Mouse (Mus musculus): ENCODE results near the gene Ccnk.

Ccnk gene

GRCm38 (mm10) chr12:108193878-108194277, 14.5 kb downstream of the Ccnk start:
- no peak for DNase-seq

DNA sequence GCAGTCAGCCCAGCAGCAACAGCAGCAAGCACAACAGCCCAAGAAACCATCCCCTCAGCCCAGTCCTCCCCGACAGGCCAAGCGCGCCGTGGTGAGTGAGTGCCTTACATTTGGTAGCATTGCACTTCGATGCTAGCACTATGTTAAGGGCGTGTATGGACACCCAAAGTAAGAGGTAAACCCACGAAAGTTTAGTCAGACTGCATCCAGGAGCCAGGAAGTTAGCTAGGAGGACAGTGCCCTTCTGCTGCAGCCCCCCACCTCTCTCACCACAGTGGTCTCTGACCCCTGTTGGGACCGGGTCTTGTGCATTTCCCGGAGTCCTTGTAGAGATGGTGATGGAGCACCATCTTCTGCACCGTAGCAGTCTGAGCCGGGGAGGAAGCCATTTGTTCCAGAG, 16.4 kb downstream of the Ccnk start:
- no peak for DNase-seq

- no peak for DNase-seq
Measured at GRCm38 (mm10) chr12:108198447-108198846, 19.1 kb downstream of the Ccnk start.

DNA sequence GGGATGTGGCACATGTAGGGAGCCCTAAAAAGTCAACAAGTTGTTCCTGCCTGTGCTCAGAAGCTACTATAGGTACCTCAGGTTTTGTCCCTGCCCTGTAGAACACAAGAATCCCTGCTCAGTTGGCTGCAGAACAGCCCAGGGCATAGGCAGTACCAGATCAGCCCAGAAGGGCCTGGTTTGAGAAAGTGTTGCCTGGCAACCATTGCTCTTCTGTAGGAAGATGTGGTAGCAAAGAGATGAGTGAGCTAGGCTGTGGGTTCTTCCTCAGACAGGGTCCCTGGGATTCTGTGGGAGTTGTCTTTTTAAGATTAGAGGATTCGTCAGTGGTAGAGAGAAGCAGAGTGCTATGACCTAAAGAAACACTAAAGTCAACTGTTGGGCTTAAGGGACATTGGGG, 20.7 kb downstream of the Ccnk start:
- DNase-seq: no peak

DNA sequence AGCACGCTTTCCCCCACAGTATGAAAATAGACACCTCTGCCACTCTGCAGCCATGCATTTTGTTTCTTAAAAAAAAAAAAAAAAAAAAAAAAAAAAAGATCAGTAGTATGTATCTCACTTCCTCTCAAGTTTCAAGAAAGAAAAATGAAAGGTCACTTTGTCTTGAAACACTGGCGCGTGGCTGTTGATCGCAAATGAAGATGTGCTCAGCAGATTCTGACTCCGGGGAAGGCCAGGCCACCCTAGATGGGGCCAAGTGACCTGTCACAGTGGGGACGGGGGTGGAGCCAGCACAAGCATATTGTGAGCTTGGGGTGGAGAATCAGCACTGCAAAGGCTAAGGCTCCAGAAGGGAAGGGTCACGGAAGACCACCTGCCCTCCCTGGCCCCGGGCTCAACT, 24.5 kb downstream of the Ccnk start:
- no peak for DNase-seq

- no peak for DNase-seq
Measured at GRCm38 (mm10) chr12:108204978-108205377, 25.6 kb downstream of the Ccnk start.

GRCm38 (mm10) chr12:108206641-108207040, 27.3 kb downstream of the Ccnk start:
- DNase-seq: peak; percentile 85

DNA sequence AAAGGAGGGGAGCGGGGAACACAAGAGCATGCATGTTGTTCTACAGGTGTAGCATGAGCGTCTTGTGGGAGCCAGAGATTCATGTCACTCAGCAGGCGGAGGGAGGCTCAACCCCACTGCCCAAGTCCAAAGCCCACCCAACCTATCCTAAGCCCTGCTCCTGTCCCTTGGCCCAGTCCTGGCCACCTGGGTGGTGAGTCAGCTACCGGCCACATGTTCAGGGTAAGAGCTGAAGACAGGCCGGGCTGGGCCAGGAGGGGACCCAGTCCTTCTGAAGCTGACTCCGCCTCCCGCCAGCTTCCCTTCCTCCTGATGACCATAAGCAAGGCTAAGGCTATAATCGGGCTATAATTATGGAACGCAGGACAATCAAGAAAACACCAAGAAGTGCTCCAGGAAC, 28.8 kb downstream of the Ccnk start:
- no peak for DNase-seq

- peak; percentile 86 for DNase-seq
Measured at GRCm38 (mm10) chr12:108208726-108209438, 29.5 kb downstream of the Ccnk start.

DNA sequence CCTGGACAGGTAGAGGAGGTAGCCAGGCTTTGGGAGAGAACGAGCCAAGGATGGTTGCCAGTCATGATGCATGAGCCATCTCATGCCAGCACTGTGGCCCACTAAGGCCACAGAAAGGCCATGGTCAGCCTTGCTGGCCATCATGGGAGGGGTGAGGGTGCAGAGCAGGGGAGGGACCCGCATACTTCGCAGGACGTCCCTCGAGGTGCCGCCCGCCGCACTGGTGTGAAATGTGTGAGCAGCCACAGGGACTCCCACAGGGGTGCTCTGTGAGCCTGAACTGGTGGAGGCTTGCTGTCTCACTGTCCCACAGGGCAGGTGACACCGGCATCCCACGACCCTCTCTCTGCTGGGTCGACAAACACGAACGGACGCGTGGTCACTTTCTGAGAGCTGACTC, 31.2 kb downstream of the Ccnk start:
- no peak for DNase-seq

DNA sequence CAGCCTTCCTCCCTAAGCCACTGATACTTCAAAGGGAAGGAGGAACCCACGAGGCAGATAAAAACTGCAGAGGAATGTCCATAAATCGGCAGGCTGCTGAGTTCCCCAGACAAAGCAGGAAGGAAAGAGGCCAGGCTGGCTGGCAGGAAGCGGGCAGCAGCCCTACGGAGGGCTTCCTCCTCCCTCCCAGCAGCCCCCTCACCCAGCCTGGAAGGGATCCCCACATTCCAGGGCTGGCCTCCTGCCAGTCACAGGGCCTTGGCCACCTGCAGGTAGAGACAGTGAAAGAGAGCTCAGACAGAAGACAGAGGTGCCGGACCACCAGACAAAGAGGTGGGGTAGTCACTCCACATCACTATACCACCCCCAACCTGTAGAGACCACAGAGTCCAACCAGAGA, 32.7 kb downstream of the Ccnk start:
- no peak for DNase-seq

- DNase-seq: no peak
Measured at GRCm38 (mm10) chr12:108212476-108212875, 33.1 kb downstream of the Ccnk start.

GRCm38 (mm10) chr12:108213090-108214041, 34.0 kb downstream of the Ccnk start:
- DNase-seq: no peak

GRCm38 (mm10) chr12:108215090-108215489, 35.7 kb downstream of the Ccnk start:
- DNase-seq: no peak

GRCm38 (mm10) chr12:108216611-108217370, 37.4 kb downstream of the Ccnk start:
- DNase-seq: no peak

DNA sequence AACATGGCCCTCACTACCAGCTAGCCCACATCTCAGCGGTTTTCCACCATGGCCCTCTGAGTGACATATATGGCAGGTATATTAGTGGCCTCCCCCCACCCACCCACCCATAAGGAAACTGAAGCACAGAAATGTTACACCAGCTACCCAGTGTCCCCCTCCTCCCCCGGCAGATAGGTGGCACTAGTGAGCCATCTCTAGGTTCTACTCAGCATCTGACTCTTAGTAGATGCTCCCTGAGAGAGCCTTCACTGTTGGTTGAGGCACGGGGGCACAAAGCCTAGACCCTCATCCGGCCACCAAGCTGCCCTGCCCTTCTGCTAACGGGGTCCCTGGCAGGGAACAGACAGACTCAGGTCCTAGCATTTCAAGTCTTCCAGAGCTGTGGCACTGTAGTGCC, 38.2 kb downstream of the Ccnk start:
- peak; percentile 81 for DNase-seq

DNA sequence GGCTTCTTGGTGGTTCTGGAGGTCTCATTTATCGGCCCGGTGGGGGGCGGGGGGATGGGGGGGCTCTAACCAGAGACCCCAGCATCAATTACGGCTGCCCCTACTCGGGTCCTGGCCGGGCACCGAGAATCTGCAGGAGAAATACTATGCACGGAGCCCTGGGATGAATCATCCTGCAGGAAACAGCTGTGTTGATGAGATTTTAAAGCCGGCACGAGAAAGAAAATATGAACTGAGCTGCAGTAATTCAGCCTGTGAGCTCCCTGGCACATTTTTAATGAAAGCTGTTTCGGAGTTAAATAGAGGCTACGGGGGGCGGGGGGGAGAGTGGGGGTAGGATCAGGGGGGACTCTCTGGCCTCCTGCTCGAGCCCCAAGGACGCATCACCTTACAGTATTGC, 39.8 kb downstream of the Ccnk start:
- DNase-seq: no peak

- DNase-seq: no peak
Measured at GRCm38 (mm10) chr12:108219825-108220616, 40.6 kb downstream of the Ccnk start.

- no peak for DNase-seq
Measured at GRCm38 (mm10) chr12:108220621-108221020, 41.2 kb downstream of the Ccnk start.

- no peak for DNase-seq
Measured at GRCm38 (mm10) chr12:108221206-108221605, 41.8 kb downstream of the Ccnk start.

DNA sequence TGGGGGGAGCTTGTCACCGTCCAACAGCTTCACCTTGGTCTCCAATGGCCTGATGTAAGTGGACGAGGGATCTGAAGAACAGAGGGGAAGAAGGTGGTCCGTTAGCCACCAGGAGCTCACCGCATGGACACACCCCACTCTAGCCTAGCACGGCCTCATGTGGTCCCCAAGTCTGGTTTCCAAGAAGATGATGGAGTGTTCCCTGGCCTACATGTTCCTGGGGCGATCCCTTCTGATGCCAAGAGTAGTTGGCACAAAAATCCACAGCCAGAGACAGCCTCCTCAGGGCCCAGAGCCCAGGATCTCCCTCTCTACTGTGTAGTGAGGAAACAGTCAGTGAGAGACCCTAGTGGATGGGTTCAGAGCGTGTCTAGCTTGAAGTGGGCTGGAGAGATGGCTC, 42.3 kb downstream of the Ccnk start:
- DNase-seq: no peak

DNA sequence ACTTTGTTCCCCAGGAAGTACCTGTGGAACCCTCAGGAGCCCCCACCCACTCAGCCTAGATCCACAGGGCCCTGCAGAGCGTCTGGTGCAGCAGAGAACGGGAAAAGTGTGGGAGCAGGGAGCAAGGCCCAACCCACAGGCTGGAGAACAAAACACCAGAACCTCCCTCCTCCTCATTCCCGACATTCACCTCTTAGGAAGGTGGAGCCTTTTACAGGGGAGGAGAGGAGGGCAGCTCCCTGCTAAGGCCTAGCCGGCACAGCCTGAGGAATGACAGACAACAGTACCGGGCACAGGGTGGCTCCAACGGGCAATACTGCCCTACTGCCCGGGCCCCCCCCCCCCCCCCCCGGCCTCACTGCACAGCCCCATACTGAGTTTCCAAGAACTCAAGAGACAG, 44.0 kb downstream of the Ccnk start:
- no peak for DNase-seq

- DNase-seq: no peak
Measured at GRCm38 (mm10) chr12:108225781-108226180, 46.4 kb downstream of the Ccnk start.
